Mouse (Mus musculus) forebrain, embryonic 12.5 days (tissue): Measurements from ENCODE around the gene Med19. TPM values are rescaled to one million over a fixed set of nuclear protein-coding genes. Genes with fewer than 3 reads are reported as not detected.
"Not testable (repeated sequence)": the region's sequence is repeated elsewhere in the genome, so short reads cannot be mapped to it uniquely, and the experiment has no call there.

Experiments used
- ATAC-seq: fragments of 200-750 bp; cut with Nextera tagmentation; 2 replicates; pipeline ENCODE4 v1.8.0; 2017; ENCODE audit warnings: moderate TSS enrichment; ENCODE audit not compliant: low FRiP score
- H3K27ac ChIP-seq: fragments of 300-500 bp; sonication (generic); 2 replicates; pipeline ENCODE4 v1.5.1; 2016; ENCODE audit warnings: mild to moderate bottlenecking
- H3K27me3 ChIP-seq: fragments of 300-500 bp; sonication (generic); 2 replicates; pipeline ENCODE4 v1.6.1; 2016; ENCODE audit warnings: mild to moderate bottlenecking
- H3K36me3 ChIP-seq: fragments of 300-500 bp; sonication (generic); replicated peaks from 2 replicates; pipeline ENCODE4 v1.6.1; 2016; ENCODE audit warnings: mild to moderate bottlenecking
- H3K4me1 ChIP-seq: fragments of 300-500 bp; sonication (generic); 2 replicates; pipeline ENCODE4 v1.6.1; 2016
- H3K4me2 ChIP-seq: fragments of 300-500 bp; sonication (generic); 2 replicates; pipeline ENCODE4 v1.6.1; 2016; ENCODE audit warnings: mild to moderate bottlenecking, moderate library complexity
- H3K4me3 ChIP-seq: fragments of 300-500 bp; sonication (generic); replicated peaks from 2 replicates; pipeline ENCODE4 v1.5.1; 2016; ENCODE audit warnings: mild to moderate bottlenecking
- H3K9ac ChIP-seq: fragments of 300-500 bp; sonication (generic); 2 replicates; pipeline ENCODE4 v1.6.1; 2016; ENCODE audit warnings: mild to moderate bottlenecking
- H3K9me3 ChIP-seq: fragments of 300-500 bp; sonication (generic); 2 replicates; pipeline ENCODE4 v1.6.1; 2016
- WGBS: fragments of 180-500 bp; shearing (Covaris S2); methylation state at CpG from one replicate; pipeline ENCODE4 v1.1.7; 2016; 5-methylcytosine and 5-hydroxymethylcytosine counted together
- polyA plus RNA-seq: library from polyadenylated mRNA; unstranded; fragments of >200 nt; fragmentation: Nextera tagmentation; extraction: Ambion mirVana; gene quantifications from 2 replicates; pipeline ENCODE4 v1.2.1, GENCODE M21; 2016

The Med19 gene
- polyA plus RNA-seq, 1 experiment from 2014 or later = 59.3 TPM

DNA sequence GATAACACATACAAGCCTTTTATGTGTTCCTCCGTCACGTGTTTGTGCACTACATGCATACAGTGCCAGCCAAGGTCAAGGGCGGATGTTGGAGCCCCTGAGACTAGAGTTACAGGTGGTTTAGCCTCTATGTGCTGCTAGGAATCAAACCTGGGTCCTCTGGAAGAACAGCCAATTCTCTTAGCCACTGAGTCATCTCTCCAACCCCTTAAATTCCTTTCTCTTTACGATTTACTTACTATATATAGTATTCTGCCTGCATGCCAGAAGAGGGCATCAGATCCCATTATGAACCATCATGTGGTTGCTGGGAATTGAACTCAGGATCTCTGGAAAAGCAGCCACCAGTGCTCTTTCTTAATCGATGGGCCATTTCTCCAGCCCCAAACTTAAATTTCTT lies 6.7 kb upstream of the Med19 start:
- not testable (repeated sequence) for ATAC-seq, H3K27ac ChIP-seq, H3K9me3 ChIP-seq, H3K4me3 ChIP-seq, H3K9ac ChIP-seq, H3K27me3 ChIP-seq
- Histone ChIP-seq H3K4me1 (peaks cover 12% of the 10 kb centered on the region), H3K4me2 (peak overlapping the region; percentile 66), H3K36me3 (peaks cover 47% of the 10 kb centered on the region)
- WGBS = 52% methylated on average over 4 of the region's 5 CpGs

DNA sequence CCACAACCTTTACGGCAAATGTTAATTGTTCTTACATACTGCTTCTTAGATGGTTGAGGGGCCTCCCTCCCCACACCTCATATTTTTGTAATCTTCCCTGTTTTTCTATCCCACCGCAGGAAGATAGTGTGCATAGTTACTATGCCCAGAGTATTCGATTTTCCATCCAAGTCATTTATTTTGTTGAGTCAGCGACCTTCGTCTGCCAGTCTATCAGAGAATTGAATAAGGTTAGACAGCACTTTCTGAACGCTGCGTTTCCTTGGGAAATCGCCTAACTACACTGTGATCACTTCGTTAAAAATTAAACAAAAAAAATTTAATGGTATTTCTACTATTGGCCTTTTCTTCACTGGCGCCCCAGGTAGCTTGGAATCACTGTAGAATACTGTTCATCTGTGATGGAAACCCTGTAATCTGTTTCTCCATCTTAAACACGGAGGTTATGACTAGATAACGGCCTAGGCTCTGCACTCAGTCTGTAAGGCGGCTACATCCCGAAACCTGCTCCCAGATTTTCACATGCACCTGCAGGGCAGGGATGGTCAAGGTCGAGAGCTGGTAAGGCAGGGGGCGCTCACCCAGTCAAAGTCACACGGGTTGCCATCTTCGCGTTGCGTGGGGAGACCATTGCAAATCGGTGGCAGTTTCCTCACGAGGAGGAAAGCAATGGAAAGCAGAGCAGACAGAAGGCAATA lies 783 bp upstream of the Med19 start:
- Histone ChIP-seq H3K4me1 (peaks cover 17% of the 10 kb centered on the region), H3K36me3 (peaks cover 33% of the 10 kb centered on the region), H3K4me2 (peak overlapping the region; percentile 61), H3K27ac (peak overlapping the region; percentile 68), H3K9me3 (no peaks in the 10 kb centered on the region), H3K4me3 (peak overlapping the region; percentile 84), H3K9ac (peak overlapping the region; percentile 68), H3K27me3 (no peaks in the 10 kb centered on the region)
- peak; percentile 34 for ATAC-seq
- WGBS = 10% methylated on average over 22 of the region's 22 CpGs

DNA sequence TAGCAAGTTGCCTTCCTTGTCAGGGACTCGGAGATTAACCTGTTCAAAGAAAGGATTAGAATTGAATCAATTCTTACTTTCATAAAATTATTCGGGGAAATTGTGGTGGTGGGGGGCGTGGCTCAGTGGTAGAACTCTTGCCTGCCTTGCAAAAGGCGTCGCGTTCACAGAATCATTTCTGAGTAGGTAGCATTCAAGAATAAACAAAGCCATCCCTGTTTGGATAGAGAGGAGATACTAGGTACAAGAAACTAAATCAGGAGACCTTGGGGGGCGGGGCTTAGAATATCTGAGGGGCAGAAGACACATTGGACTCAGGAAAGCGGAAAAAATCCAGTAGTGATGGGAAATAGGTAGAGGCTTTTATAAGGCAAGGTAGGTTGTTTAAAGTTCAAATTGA lies 814 bp downstream of the Med19 start, which contains the start of gene Tmx2:
TSS of gene Tmx2 (minus strand) at position 125 of the 400 bp plus-strand sequence.
- Histone ChIP-seq H3K36me3 (peaks cover 24% of the 10 kb centered on the region), H3K4me2 (peak within 1 kb of the TSS; percentile 80), H3K9ac (peak within 1 kb of the TSS; percentile 85), H3K4me1 (peaks cover 17% of the 10 kb centered on the region), H3K27me3 (no peaks in the 10 kb centered on the region), H3K9me3 (no peaks in the 10 kb centered on the region), H3K27ac (0 out of 2 replicates have a peak within 1 kb of the TSS, but pooled peaks have one; percentile 27), H3K4me3 (peak within 1 kb of the TSS; percentile 84)
- WGBS = 19% methylated on average over 8 of the region's 8 CpGs
- no peak for ATAC-seq

DNA sequence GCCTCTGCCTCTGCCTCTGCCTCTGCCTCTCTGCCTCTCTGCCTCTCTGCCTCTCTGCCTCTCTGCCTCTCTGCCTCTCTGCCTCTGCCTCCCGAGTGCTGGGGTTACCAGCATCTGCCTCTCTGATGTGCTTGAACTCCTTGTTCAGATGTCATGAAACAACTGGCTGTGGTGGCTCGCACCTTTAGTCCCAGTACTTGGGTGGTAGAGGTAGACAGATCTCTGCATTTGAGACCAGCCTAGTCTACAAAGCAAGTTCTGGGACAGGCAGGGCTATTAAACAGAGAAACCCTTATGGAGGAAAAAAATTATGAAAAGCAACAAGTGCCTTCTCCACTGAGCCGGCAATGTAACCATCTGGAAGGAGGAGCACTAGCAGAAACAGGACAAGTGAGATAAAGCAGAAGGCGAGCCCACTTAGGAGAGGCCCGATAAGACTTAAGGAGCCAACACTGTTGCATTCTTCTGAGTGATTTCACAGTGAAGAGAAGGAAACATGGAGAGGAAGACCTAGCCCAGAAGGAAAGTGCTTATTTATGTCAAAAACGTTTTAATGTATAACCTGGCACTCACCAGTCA lies 4.5 kb downstream of the Med19 start:
- H3K4me2 ChIP-seq = no peak overlapping the region
- H3K4me1 ChIP-seq = peaks cover 10% of the 10 kb centered on the region
- no peak overlapping the region for H3K9ac ChIP-seq
- WGBS = 88% methylated on average over 6 of the region's 6 CpGs
- no peak overlapping the region for H3K4me3 ChIP-seq
- peaks cover 39% of the 10 kb centered on the region for H3K36me3 ChIP-seq
- ATAC-seq = no peak
- H3K27ac ChIP-seq = no peak overlapping the region
- H3K9me3 ChIP-seq = no peaks in the 10 kb centered on the region
- H3K27me3 ChIP-seq = no peaks in the 10 kb centered on the region

DNA sequence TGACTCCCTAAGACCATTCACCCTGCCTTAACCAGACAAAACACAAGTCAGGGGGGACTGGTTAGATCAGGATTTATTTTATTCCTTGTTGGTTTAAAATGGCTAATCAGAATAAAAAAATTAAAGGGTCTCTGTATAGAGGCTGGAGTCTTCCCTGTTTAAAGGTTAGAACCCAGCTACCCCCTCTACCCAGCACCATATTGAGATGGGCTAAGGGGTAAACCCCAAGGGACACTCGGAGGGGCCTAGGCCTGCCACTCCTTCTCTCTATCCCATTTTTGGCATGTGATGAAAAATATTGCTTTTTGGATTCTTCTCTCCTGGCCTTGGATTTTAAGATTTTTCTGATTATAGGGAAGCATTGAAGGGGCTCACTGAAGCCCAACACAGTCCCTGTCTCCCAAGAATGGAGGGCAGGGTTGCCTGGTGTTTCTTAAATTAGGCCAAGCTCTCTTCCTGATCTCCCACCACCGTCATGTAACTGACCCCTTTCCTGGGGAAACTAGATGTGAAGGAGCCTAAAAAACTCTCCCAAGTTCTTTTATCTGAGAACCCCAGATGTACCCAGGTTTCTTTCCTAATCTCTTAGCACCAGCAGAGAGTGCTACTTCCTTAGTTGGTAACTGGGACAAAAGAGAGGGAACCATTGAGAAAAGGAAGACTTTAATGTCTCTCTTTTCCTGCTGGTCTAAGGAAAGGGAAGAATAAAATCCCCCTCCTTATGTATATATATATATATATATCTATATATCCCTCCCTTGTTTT lies 10.1 kb downstream of the Med19 start:
- Histone ChIP-seq H3K4me2 (no peak overlapping the region), H3K27ac (no peak overlapping the region), H3K4me1 (no peaks in the 10 kb centered on the region), H3K9me3 (no peaks in the 10 kb centered on the region), H3K36me3 (peaks cover 87% of the 10 kb centered on the region), H3K4me3 (no peak overlapping the region), H3K9ac (no peak overlapping the region), H3K27me3 (no peaks in the 10 kb centered on the region)
- 87% methylated on average over 2 of the region's 2 CpGs for WGBS
- no peak for ATAC-seq

DNA sequence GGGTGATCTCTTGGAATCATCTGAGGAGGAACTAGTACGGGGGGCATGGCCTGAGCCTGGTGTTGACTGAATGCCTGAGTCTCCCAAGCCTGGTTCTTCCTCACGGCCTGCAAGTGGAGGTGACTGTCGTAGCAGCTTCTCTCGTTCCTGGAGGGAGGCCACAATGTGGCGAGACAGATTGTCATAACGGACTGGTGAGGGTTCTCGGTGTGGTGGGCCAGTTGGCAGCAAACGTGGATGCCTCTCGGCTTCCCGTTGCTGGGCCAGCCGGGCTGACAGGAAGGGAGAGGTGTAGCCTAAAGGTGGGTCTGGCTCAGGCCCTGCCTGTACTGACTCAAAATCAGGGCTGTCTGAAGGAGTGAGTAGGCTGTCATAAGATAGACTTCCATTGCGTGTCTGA lies 11.8 kb downstream of the Med19 start:
- Histone ChIP-seq H3K4me3 (no peak overlapping the region), H3K27me3 (no peaks in the 10 kb centered on the region), H3K27ac (no peak overlapping the region), H3K4me1 (no peaks in the 10 kb centered on the region), H3K4me2 (no peak overlapping the region), H3K9ac (no peak overlapping the region), H3K36me3 (peaks cover 91% of the 10 kb centered on the region), H3K9me3 (no peaks in the 10 kb centered on the region)
- 92% methylated on average over 12 of the region's 12 CpGs for WGBS
- no peak for ATAC-seq

DNA sequence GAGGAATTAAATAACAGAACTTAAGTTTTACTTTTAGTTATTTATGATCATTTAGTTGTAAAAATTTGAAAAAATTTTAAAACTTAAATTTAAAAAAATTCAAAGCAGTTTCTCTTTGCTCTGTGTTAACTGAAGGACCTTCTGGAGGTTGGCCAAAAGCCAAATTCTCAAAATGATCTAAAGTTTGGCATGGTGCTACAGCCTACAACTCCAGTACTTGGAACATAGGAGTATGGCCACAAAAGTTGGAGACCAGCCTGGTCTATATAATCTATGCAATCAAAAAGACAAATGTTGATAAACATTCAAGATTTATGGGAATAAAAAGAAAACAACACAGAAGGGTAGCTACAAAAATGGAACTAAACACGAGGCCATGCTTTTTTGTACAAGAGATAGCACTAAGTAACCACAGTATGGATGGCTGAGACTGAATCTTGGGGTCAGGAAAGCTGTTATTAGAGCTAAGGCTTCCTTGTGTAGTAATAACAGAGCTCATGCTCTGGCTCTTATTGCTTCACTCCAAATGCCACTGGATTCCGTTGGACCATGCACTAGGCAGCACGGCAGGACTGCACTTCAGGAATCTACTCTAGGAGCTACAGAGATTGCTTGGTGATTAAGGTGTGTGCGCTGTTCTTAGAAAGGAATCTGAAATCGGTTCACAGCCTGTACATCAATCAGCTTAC lies 16.9 kb downstream of the Med19 start:
- H3K4me3 ChIP-seq = no peak overlapping the region
- H3K27ac ChIP-seq = no peak overlapping the region
- no peak for ATAC-seq
- H3K36me3 ChIP-seq = peaks cover 65% of the 10 kb centered on the region
- H3K9me3 ChIP-seq = no peaks in the 10 kb centered on the region
- no peak overlapping the region for H3K9ac ChIP-seq
- 93% methylated on average over 5 of the region's 5 CpGs for WGBS
- H3K4me1 ChIP-seq = no peaks in the 10 kb centered on the region
- no peaks in the 10 kb centered on the region for H3K27me3 ChIP-seq
- no peak overlapping the region for H3K4me2 ChIP-seq

DNA sequence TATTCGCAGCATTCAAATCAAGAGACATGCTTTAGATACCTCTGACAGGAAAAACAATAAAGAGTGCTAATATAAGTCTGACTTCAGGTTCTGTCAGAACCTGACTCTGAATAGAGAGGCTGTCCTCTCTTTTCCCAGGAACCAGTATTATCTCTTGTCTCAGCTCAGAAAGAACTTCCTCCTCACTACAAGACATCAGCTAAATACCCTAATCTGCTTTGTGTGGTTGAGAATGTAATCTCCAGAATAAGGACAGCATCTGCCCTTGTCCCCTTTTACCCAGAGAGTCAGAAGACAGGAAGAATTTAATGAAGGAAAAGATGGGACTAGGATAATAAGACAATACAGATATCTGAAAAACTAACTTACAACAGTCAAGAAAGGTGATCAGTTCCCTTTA lies 25.3 kb downstream of the Med19 start:
- Histone ChIP-seq H3K36me3 (peaks cover 28% of the 10 kb centered on the region), H3K27ac (no peak overlapping the region), H3K4me1 (peaks cover 13% of the 10 kb centered on the region), H3K9ac (no peak overlapping the region), H3K9me3 (no peaks in the 10 kb centered on the region), H3K27me3 (no peaks in the 10 kb centered on the region), H3K4me3 (no peak overlapping the region), H3K4me2 (no peak overlapping the region)
- WGBS = 92% methylated on average over 1 of the region's 1 CpGs
- ATAC-seq = no peak

DNA sequence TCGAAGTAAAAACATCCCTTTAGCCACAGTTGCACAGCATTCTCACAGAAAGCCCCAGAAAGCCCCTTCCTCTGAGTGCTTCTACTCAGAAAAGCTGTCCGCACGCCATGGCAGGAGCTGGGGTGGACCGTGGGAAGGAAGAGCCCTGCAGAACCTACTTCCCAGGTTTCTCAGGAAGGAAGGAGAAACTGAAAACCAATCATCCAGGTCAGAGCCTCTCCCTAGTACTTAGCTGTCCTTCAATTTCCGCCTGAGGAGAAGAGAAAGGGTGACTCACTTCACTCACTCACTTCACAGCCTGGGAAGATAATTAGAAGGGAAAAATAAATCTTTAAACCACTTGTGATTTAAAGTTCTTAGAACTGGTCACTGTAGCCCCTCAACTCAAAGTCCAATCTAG lies 26.1 kb downstream of the Med19 start:
- Histone ChIP-seq H3K4me3 (no peak overlapping the region), H3K4me2 (no peak overlapping the region), H3K9me3 (no peaks in the 10 kb centered on the region), H3K4me1 (peaks cover 19% of the 10 kb centered on the region), H3K27ac (no peak overlapping the region), H3K9ac (no peak overlapping the region), H3K36me3 (peaks cover 32% of the 10 kb centered on the region), H3K27me3 (no peaks in the 10 kb centered on the region)
- WGBS = 74% methylated on average over 5 of the region's 5 CpGs
- no peak for ATAC-seq

DNA sequence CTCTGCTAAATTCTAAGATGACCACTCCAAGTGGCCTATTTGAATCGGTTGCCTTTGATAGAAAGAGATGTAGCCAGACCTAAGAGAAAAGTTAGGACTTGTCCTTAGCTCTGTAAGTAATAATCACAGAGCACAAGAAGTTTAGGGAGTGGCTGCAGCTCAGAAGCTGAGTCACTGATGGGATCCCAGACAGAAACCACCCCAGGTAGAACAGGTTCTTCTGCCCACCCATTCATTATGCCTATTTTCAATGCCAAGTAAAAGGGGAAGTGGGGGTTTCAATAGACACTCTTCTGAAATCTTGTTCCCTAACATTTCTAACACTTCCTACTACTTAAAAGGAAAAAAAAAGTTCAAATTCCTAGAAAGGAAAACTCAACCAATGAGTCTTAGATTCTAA lies 27.1 kb downstream of the Med19 start:
- no peak for ATAC-seq
- Histone ChIP-seq H3K4me3 (no peak overlapping the region), H3K27ac (no peak overlapping the region), H3K9ac (no peak overlapping the region), H3K4me1 (peaks cover 22% of the 10 kb centered on the region), H3K4me2 (no peak overlapping the region), H3K27me3 (no peaks in the 10 kb centered on the region), H3K36me3 (peaks cover 39% of the 10 kb centered on the region), H3K9me3 (no peaks in the 10 kb centered on the region)
- 86% methylated on average over 1 of the region's 1 CpGs for WGBS

DNA sequence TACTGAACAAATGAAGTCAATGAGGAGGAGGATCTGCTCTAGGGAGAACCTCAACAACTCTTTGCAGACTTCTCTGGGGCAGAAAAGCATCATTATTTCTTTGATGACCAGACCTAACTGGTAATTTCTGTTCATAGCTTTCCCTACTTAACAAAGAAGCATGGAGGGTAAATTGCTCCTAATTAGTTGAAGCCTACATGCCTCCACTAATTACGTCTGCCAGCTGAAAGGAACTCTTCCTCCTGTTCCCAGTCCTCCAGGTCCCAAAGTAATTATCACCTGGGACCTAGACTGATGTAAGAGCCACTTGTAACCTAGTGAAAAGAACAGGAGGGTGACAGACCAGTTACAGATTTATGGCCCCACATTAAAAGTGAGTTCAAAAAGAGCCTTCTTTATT lies 29.3 kb downstream of the Med19 start:
- Histone ChIP-seq H3K9ac (no peak overlapping the region), H3K4me3 (no peak overlapping the region), H3K9me3 (no peaks in the 10 kb centered on the region), H3K4me2 (no peak overlapping the region), H3K27ac (peak overlapping the region; percentile 57), H3K4me1 (peaks cover 29% of the 10 kb centered on the region), H3K36me3 (peaks cover 38% of the 10 kb centered on the region), H3K27me3 (no peaks in the 10 kb centered on the region)
- WGBS = 38% methylated on average over 1 of the region's 1 CpGs
- peak; percentile 68; the same call in 1 of the 2 replicates for ATAC-seq

DNA sequence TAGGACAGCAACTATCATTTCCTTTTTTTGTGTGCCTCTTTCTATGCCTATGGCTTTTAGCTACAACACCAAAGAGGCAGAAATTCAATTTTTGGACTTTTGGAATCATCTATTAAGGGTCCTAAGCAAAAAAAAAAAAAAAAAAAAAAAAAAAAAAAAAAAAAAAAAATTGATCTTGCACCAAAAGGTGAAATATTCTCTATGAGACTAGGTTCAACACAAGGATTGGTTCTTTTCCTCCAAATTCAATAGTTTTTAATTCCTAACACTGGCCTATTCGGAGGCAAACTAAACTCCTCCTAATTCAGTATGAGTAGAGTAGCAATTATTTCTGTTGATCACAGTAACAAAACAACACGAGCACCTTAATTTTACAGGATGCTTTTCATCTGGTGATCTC lies 33.7 kb downstream of the Med19 start:
- 84% methylated on average over 2 of the region's 2 CpGs for WGBS
- Histone ChIP-seq H3K9ac (no peak overlapping the region), H3K4me1 (peaks cover 47% of the 10 kb centered on the region)

More for the DNA sequence above, 33.7 kb downstream of the Med19 start:
- no peak overlapping the region for H3K4me3 ChIP-seq
- H3K36me3 ChIP-seq = peaks cover 26% of the 10 kb centered on the region
- no peaks in the 10 kb centered on the region for H3K9me3 ChIP-seq
- H3K27ac ChIP-seq = no peak overlapping the region
- H3K27me3 ChIP-seq = no peaks in the 10 kb centered on the region
- no peak for ATAC-seq
- H3K4me2 ChIP-seq = no peak overlapping the region
